Mouse (Mus musculus) right cerebral cortex, postnatal 36 days (tissue): ENCODE measurements around the gene Skint1.
"Not testable (repeated sequence)": the region's sequence is repeated elsewhere in the genome, so short reads cannot be mapped to it uniquely, and the experiment has no call there.

ENCODE experiments used
- DNase-seq, 2 experiments: peaks; one replicate each; pipeline ENCODE4 v3.0.0; 2022; ENCODE audit warnings: low spot score in 2 of 2, mixed read lengths in 1 of 2

Gene Skint1

DNA sequence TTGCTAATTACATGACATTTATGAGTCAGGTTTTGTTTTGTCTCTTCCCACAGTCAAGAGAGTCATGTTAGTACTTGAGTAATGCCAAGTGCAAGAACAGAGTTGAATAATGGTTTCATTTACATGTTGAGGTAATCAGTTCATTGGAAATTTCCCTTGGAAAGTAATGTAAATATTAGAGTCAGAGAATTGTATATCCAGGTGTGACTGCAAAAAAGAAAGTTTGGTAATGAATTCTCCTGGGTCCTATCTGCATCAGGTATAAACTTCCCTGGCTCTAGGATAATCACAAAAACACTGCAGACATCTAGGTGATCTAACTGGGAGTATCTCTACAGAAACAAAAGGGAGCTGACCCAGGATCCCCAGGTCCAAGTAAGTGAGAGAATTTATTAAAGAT is at the start of gene Skint1:
Skint1 (plus strand) TSS at position 301 of the 400 bp plus-strand sequence.
- DNase-seq = no peak

DNA sequence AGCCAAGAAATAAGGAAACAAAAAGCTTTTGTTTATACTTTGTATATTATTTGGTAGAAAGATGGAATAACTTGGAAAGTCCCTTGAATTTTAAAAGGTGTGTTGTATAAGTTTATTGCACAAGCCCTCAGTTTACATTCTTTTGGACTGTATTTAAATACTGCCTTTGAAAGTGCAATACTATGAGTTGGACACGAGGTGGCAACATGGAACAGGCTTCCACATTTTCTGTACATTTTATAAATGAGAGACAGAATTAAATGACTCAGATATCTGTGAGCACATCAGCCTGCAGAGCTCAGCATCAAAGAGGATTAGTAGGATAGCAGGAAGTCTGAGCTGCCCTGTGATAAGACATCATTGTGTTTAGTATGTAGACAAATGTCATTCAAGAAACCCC is 44.8 kb upstream of the Skint1 start:
- no peak for DNase-seq

DNA sequence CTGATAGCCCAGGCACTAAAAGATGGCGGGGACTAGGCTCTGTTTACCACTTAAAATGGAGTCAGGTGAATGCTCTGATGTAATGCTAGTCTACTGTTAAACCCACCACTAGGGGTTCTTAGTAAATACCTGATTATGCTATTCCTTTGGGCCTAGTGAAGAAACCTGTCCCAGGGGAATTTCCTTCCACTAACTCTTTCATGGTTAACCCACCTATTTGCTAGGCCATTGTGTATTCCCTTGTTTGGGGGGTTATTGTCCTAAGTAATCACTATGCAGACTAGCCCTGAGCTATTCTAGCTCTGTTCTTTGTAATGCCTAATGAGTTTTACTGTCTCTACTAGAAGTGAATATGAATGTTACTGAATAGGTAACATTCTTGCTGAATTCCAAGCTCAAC is 42.8 kb upstream of the Skint1 start:
- DNase-seq = not testable (repeated sequence)

DNA sequence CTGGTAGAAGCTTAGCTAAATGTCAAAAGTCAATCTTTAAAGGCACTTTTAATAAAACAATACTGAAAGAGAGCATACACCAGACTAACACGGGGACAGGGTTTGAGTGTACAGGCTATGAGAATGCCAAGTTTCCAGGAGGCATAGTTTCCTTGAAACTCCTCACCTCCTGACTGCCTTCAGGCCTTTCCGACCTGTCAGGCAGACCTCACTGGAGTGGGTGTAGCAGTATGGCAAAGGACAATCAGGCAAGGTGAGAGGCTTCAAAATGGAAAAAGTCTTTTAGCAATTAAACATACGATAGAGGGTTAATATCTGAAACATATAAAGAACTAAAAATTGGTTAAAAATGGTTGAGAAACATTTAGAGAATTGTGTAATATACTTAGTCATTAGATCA is 42.4 kb upstream of the Skint1 start:
- no peak for DNase-seq

DNA sequence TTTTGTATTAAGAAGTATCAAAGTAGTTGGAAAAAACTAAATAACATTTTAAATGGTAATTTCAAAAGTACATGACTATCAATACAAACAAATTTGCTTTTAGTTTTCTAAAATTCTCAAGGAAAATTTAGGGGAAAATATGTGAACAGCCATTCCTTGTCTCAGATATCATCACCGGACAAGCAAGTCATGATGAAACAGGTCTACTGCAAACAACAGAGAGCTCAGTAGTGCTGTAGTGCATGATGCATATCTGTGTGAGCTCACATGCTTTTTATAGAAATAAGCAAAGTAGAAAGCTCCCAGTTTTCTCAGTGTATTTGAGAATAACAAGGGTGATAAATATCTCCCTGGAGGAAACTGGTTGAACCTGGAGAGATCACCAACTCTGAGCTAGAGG is 33.4 kb upstream of the Skint1 start, which contains the start of gene Skint7:
Skint7 (plus strand) TSS at position 301 of the 400 bp plus-strand sequence.
- no peak for DNase-seq

DNA sequence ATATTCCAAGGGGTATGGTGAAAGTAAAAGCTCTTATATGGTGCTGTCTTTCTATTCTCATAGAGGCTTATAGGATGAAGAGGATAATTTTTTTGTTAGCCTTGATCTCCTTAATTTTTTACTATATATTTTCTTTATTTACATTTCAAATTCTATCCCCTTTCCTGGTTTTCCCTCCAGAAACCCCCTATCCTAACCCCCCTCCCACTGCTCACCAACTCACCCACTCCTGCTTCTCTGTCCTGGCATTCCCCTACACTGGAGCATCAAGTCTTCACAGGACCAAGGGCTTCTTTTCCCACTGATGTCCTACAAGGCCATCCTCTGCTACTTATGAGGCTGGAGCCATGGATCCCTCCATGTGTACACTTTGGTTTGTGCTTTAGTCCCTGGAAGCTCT is 65.6 kb downstream of the Skint1 start, which contains the start of gene Skint4:
Skint4 (plus strand) TSS at position 301 of the 400 bp plus-strand sequence.
- no peak for DNase-seq
